Mouse (Mus musculus): ENCODE measurements around the gene Kif26b.

GRCm38 (mm10) chr1:178549576-178549975, 20.7 kb downstream of the Kif26b start:
- TF ChIP-seq CTCF (IDR thresholded peaks at IDR 0.05; ENCODE audit: low read depth, low read length) = no peak
- TF ChIP-seq POLR2A (IDR thresholded peaks at IDR 0.05; ENCODE audit: borderline replicate concordance, low read depth, low read length) = no peak
